Mouse (Mus musculus) lung, embryonic 14.5 days (tissue): ENCODE data around the gene Aadat. TPM values are rescaled to one million over a fixed set of nuclear protein-coding genes. Genes with fewer than 3 reads are reported as not detected.

Experiments used
- ATAC-seq: fragments of 200-750 bp; cut with Nextera tagmentation; 2 replicates; pipeline ENCODE4 v1.8.0; 2017; ENCODE audit warnings: mild to moderate bottlenecking, moderate TSS enrichment, moderate library complexity; ENCODE audit not compliant: insufficient read depth
- DNase-seq: peaks from one replicate; pipeline ENCODE4 v3.0.0-alpha.2; 2015
- H3K27ac ChIP-seq: fragments of 300-500 bp; sonication (generic); 2 replicates; pipeline ENCODE4 v1.5.1; 2014; ENCODE audit warnings: low read depth, mild to moderate bottlenecking, moderate library complexity
- H3K27me3 ChIP-seq: fragments of 300-500 bp; sonication (generic); 2 replicates; pipeline ENCODE4 v1.6.1; 2014; ENCODE audit warnings: low read length, control low read depth; ENCODE audit not compliant: insufficient read depth
- H3K36me3 ChIP-seq: fragments of 300-500 bp; sonication (generic); 2 replicates; pipeline ENCODE4 v1.6.1; 2014; ENCODE audit warnings: control low read depth; ENCODE audit not compliant: insufficient read depth
- H3K4me1 ChIP-seq: fragments of 300-500 bp; sonication (generic); 2 replicates; pipeline ENCODE4 v1.6.1; 2014; ENCODE audit warnings: antibody characterized with exemption, control low read depth; ENCODE audit not compliant: insufficient read depth
- H3K4me2 ChIP-seq: fragments of 300-500 bp; sonication (generic); 2 replicates; pipeline ENCODE4 v1.6.1; 2014; ENCODE audit warnings: mild to moderate bottlenecking
- H3K4me3 ChIP-seq: fragments of 300-500 bp; sonication (generic); 2 replicates; pipeline ENCODE4 v1.5.1; 2014; ENCODE audit warnings: low read depth, low read length
- H3K9ac ChIP-seq: fragments of 300-500 bp; sonication (generic); 2 replicates; pipeline ENCODE4 v1.6.1; 2014
- H3K9me3 ChIP-seq: fragments of 300-500 bp; sonication (generic); 2 replicates; pipeline ENCODE4 v1.6.1; 2016; ENCODE audit warnings: low read depth, low read length, control low read depth
- CTCF ChIP-seq: IDR thresholded peaks from 2 replicates; pipeline ENCODE4 v1.5.1; 2016; ENCODE audit warnings: antibody characterized with exemption, low read depth
- WGBS: fragments of 180-500 bp; shearing (Covaris S2); extraction: QIAGEN DNeasy Blood & Tissue Kit; methylation state at CpG from one replicate; pipeline ENCODE4 v1.1.7; 2014; 5-methylcytosine and 5-hydroxymethylcytosine counted together
- polyA plus RNA-seq: library from polyadenylated mRNA; unstranded; fragments of >200 nt; fragmentation: Nextera tagmentation; extraction: Ambion mirVana; gene quantifications from 2 replicates; pipeline ENCODE4 v1.2.1, GENCODE M21; 2014

Gene Aadat
- polyA plus RNA-seq, 1 experiment from 2014 or later, result 0.49 TPM

GRCm38 (mm10) chr8:60594761-60595160, 89.0 kb downstream of the Aadat start:
- no peaks in the 10 kb centered on the region for H3K9me3 ChIP-seq
- ATAC-seq (no peak), DNase-seq (peak; percentile 21)
- no peaks in the 10 kb centered on the region for H3K4me1 ChIP-seq
- H3K27ac ChIP-seq, result no peak overlapping the region
- no peak overlapping the region for H3K9ac ChIP-seq
- no peak overlapping the region for H3K4me3 ChIP-seq
- no peaks in the 10 kb centered on the region for H3K27me3 ChIP-seq
- 61% methylated on average over 3 of the region's 3 CpGs for WGBS
- no peak overlapping the region for H3K4me2 ChIP-seq
- peak; percentile 41; the same call in 1 of the 2 replicates for TF ChIP-seq CTCF
- no peaks in the 10 kb centered on the region for H3K36me3 ChIP-seq

Other genes with a start within 250 kb of the Aadat start
- not detected in 2 replicates for gene Gm10283, start 2.7 kb upstream of the Aadat start, polyA plus RNA-seq
- 5.6 and 5.7 TPM in 2 replicates for gene Mfap3l, start 126.9 kb downstream of the Aadat start, polyA plus RNA-seq